Mouse (Mus musculus) c-Kit-positive CD71-positive TER-119-negative erythroid progenitor cells, embryonic 14.5 days (primary cell): ENCODE data around the gene Polh.

ENCODE experiments used
- DNase-seq: peaks from one replicate; pipeline ENCODE4 v3.0.0-alpha.2; 2013; ENCODE audit warnings: low read depth

The Polh gene

GRCm38 (mm10) chr17:46168318-46168717 lies 34.1 kb downstream of the Polh start:
- DNase-seq = no peak

GRCm38 (mm10) chr17:46167014-46167413 lies 35.4 kb downstream of the Polh start:
- no peak for DNase-seq

GRCm38 (mm10) chr17:46166270-46166669 lies 36.2 kb downstream of the Polh start:
- DNase-seq = no peak

- no peak for DNase-seq
Measured at GRCm38 (mm10) chr17:46165460-46165859, 37.0 kb downstream of the Polh start.

- no peak for DNase-seq
Measured at GRCm38 (mm10) chr17:46164791-46165190, 37.7 kb downstream of the Polh start.

- DNase-seq = no peak
Measured at GRCm38 (mm10) chr17:46164301-46164700, 38.1 kb downstream of the Polh start.

GRCm38 (mm10) chr17:46162951-46163421 lies 39.5 kb downstream of the Polh start:
- no peak for DNase-seq

- DNase-seq = no peak
Measured at GRCm38 (mm10) chr17:46162551-46162950, 39.9 kb downstream of the Polh start.

GRCm38 (mm10) chr17:46161710-46162109 lies 40.7 kb downstream of the Polh start:
- no peak for DNase-seq

- no peak for DNase-seq
Measured at GRCm38 (mm10) chr17:46161179-46161578, 41.3 kb downstream of the Polh start.

- peak; percentile 98 for DNase-seq
Measured at GRCm38 (mm10) chr17:46160686-46161085, 41.8 kb downstream of the Polh start, which contains the start of gene Gtpbp2. Gtpbp2 (plus strand) TSS chr17:46161032.

GRCm38 (mm10) chr17:46160090-46160662 lies 42.3 kb downstream of the Polh start:
- DNase-seq = peak; percentile 94

GRCm38 (mm10) chr17:46159236-46159635 lies 43.2 kb downstream of the Polh start:
- peak; percentile 61 for DNase-seq

GRCm38 (mm10) chr17:46157131-46157530 lies 45.3 kb downstream of the Polh start:
- no peak for DNase-seq

GRCm38 (mm10) chr17:46156680-46157079 lies 45.8 kb downstream of the Polh start:
- DNase-seq = no peak

- DNase-seq = no peak
Measured at GRCm38 (mm10) chr17:46154336-46154735, 48.1 kb downstream of the Polh start.

GRCm38 (mm10) chr17:46152847-46153782 lies 49.3 kb downstream of the Polh start, which contains the start of gene Mad2l1bp:
Mad2l1bp (minus strand) TSS chr17:46153553.
- DNase-seq = peak; percentile 88

- DNase-seq = peak; percentile 78
Measured at GRCm38 (mm10) chr17:46143578-46144423, 58.6 kb downstream of the Polh start, which contains the start of gene Rsph9. Rsph9 (minus strand) TSS chr17:46144216.

- no peak for DNase-seq
Measured at GRCm38 (mm10) chr17:46139872-46140271, 62.6 kb downstream of the Polh start.

GRCm38 (mm10) chr17:46138563-46139236 lies 63.7 kb downstream of the Polh start:
- peak; percentile 75 for DNase-seq

- DNase-seq = no peak
Measured at GRCm38 (mm10) chr17:46132862-46133261, 69.6 kb downstream of the Polh start.
